Mouse (Mus musculus) mesoderm, embryonic 11.5 days (tissue): ENCODE results near the gene Dcaf4.

Experiments
- DNase-seq: peaks from one replicate; pipeline ENCODE4 v3.0.0-alpha.2; 2012; ENCODE audit warnings: low read depth, low spot score

The Dcaf4 gene

GRCm38 (mm10) chr12:83543997-83544396 lies 23.7 kb downstream of the Dcaf4 start:
- DNase-seq = no peak

GRCm38 (mm10) chr12:83544791-83545190 lies 24.5 kb downstream of the Dcaf4 start:
- DNase-seq = no peak

- DNase-seq = no peak
Observed at GRCm38 (mm10) chr12:83551305-83551704, 31.0 kb downstream of the Dcaf4 start.

- no peak for DNase-seq
Observed at GRCm38 (mm10) chr12:83553816-83554215, 33.5 kb downstream of the Dcaf4 start.

GRCm38 (mm10) chr12:83555605-83556004 lies 35.3 kb downstream of the Dcaf4 start:
- DNase-seq = no peak

GRCm38 (mm10) chr12:83558496-83558895 lies 38.2 kb downstream of the Dcaf4 start:
- DNase-seq = no peak

GRCm38 (mm10) chr12:83560189-83560588 lies 39.9 kb downstream of the Dcaf4 start:
- DNase-seq = no peak

GRCm38 (mm10) chr12:83562589-83562988 lies 42.3 kb downstream of the Dcaf4 start:
- no peak for DNase-seq

- DNase-seq = no peak
Observed at GRCm38 (mm10) chr12:83569866-83570265, 49.6 kb downstream of the Dcaf4 start.

GRCm38 (mm10) chr12:83572717-83573116 lies 52.5 kb downstream of the Dcaf4 start:
- no peak for DNase-seq

GRCm38 (mm10) chr12:83577445-83577844 lies 57.2 kb downstream of the Dcaf4 start:
- no peak for DNase-seq

GRCm38 (mm10) chr12:83578356-83578755 lies 58.1 kb downstream of the Dcaf4 start:
- no peak for DNase-seq

- DNase-seq = no peak
Observed at GRCm38 (mm10) chr12:83578896-83579569, 58.8 kb downstream of the Dcaf4 start.

- no peak for DNase-seq
Observed at GRCm38 (mm10) chr12:83580283-83580682, 60.0 kb downstream of the Dcaf4 start.

- no peak for DNase-seq
Observed at GRCm38 (mm10) chr12:83582106-83582505, 61.8 kb downstream of the Dcaf4 start.

GRCm38 (mm10) chr12:83582747-83583146 lies 62.5 kb downstream of the Dcaf4 start:
- peak; percentile 22 for DNase-seq

- DNase-seq = no peak
Observed at GRCm38 (mm10) chr12:83586628-83587027, 66.4 kb downstream of the Dcaf4 start.
